Mouse (Mus musculus): ENCODE measurements around the gene Arsg.

Gene Arsg

DNA sequence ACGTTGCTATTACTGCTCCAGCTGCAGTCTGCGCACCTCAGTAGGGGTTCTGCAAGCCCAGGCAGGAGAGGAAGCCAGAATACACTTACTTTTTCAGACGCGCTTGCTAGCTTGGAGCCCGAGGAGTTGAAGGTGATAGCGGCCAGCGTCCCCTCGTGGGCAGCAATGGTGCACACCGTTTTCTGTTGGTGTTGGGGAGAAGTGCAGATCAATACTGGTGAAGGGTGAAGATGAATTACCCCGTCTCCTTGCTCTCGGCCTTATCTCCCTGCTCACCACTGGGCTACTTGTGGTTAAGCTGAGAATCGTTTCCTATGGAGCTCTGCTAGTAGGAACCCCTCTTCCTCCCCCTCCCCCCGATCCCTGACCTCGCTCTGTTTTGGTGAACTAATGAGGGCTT lies 110.8 kb downstream of the Arsg start:
- no peak for DNase-seq (ENCODE audit: low spot score in 2 of 2)

- peak; percentile 64 to 78 for DNase-seq (ENCODE audit: low spot score in 2 of 2)
Observed at GRCm38 (mm10) chr11:109584843-109585713, 111.9 kb downstream of the Arsg start.

DNA sequence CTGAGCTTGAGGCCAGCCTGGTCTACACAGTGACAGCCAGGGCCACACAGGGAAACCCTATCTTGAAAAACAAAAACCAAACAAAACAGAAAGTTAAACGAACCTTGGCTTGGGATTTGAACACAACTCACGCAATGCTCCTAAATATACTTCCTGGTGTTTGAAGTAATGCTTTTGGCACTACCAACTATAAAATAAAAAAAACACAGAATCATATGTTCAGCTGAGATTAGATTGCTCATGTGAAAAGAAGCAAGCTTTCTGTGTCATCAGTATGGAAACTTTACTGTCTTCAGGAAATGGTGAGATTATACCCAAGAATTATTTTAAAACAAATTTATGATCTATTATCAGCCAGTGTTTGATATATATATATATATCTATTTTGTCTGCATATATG lies 113.2 kb downstream of the Arsg start:
- DNase-seq (ENCODE audit: low spot score in 2 of 2): no peak

DNA sequence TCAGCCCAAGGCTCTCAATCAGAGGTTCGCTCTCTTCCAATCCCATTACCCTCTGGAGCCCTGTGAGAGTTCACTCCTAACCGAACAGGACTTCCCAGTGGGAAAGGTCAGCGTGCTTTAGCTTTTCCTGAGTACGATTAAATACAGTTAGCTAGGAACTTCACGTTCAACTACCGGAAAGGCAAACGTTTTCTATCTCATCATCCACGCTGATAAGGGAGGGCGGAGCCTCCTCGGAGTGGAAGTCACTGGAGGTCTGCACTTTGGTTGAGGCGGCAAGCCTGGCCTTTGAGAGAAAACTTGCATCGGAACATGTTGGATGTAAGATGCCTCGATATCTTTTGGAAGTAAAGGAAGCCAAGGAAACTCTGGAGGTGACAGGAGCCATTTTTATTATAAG lies 113.8 kb downstream of the Arsg start:
- no peak for DNase-seq (ENCODE audit: low spot score in 2 of 2)

DNA sequence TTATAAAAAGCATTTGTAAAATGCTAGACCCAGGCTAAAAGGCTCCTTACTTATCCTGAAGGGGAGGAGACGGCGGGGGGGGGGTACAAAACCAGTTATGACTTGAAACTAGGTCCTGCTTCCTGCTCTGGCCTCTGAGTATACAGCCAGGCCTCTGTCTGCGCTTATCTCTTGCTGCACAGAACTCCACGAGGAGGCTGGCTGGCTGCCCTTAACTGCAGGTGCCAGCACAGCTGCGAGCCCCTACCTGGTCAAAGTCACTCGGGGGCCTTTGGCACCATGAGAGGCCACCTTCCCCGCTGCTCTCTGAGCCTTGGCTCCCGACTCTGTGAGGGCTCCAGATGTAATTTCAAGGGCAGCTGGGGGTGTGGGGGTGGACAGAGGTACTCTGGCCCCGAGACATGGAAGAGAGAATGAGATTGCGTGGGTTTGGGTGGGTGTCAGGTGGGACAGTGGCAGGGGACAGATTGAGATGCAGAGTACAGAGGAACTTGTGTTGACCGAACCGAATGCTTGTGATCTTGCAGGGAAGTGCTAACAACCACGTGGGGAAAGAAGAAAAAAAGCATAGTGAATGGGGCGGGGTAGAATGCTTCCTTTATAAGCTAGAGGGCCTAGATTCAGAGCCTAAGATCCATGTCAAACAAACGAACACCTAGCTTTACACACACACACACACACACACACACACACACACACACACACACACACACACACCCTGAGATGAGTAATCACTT lies 114.6 kb downstream of the Arsg start:
- DNase-seq (ENCODE audit: low spot score in 2 of 2): no peak

- DNase-seq (ENCODE audit: low spot score in 2 of 2): no peak
Observed at GRCm38 (mm10) chr11:109590012-109590411, 116.8 kb downstream of the Arsg start.

- DNase-seq (ENCODE audit: low spot score in 2 of 2): no peak
Observed at GRCm38 (mm10) chr11:109591511-109591910, 118.3 kb downstream of the Arsg start.

- no peak for DNase-seq (ENCODE audit: low spot score in 2 of 2)
Observed at GRCm38 (mm10) chr11:109593200-109593981, 120.2 kb downstream of the Arsg start.

DNA sequence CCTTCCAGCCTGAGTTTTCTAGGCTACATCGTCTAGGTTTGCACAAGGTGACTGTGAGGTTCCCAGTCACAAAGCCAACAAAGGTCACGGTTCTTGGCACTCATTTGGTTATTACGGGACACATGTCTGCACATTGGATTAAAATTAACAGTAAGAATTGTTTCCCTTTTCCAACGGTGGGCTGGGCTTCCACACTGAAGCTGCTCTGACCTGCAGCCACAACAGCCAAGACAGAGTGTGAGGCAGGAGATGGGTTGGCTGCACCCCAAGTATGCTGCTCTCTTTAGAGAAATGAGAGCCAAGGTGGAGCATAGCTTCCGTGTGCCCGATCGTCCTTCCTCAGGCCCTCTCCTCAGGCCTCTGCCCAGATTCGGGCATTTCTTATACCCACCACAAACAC lies 121.6 kb downstream of the Arsg start:
- no peak for DNase-seq (ENCODE audit: low spot score in 2 of 2)

DNA sequence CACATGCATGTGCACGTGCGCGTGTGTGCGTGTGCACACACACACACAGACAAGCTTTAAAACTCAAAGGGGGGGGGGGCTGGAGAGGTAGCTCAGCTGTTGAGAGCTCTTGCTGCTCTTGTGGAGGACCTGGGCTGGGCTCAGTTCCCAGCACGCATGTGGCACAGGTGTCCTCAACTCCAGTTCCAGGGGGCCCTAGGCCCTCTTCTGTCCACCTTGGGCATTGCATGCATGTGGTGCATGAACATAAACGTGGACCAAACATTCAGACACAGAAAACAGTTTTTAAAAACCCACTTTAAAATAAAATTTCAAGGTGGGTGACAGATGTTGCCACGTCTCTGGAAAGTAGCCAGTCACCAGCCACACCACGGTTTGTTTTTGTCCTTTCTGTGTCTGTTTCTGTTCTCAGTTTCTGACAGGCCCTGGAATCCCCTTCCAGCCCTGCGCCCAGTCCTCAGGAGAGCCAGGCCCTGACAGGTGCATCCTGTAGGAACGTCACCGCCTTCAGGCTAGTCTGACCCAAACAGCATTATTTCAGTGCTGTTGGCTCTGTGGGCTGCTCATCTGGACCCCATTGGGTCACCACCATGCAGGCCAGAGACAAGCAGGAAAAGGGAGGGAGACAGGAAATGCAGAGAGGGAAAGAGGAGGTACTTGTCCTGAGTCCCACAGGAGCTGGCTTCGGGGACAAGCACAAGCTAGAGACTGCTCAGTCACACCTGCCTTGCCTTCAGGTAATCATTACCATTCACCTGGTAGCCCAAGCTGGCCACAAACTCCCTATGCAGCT lies 125.8 kb downstream of the Arsg start:
- no peak for DNase-seq (ENCODE audit: low spot score in 2 of 2)

GRCm38 (mm10) chr11:109607600-109607999 lies 134.4 kb downstream of the Arsg start:
- DNase-seq (ENCODE audit: low spot score in 2 of 2): no peak

DNA sequence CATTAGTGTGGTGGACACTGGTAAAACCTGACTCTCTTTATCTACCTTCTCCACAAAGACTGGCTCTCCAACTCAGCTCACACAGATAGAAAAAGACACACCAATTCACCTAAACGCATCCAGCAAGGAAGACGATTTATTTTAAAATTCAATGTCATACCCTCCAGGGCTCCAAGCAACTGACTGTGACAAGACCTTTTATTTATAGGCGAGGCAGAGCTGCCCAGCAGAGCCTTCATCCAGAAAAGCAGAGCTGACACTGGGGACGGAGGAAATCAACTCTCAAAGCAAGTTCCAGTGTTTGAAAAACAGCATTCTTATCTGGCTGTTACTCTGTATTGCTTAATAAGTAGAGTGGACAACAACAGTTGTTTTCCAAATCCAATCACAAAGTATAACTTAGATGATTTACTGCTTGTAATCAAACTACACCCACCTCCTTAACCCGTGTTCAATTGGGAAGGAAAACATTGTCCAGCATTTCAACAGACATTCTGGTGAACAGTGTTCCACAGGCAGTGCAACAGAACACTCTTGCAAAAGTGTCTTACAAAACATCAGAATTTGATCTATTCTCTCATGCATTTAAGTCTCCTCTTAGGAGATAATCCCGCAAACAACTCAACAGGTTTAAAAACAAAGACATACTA lies 135.9 kb downstream of the Arsg start:
- no peak for DNase-seq (ENCODE audit: low spot score in 2 of 2)

- peak in 1 of 2 experiments; percentile 29 for DNase-seq (ENCODE audit: low spot score in 2 of 2)
Observed at GRCm38 (mm10) chr11:109610046-109610794, 137.0 kb downstream of the Arsg start.

DNA sequence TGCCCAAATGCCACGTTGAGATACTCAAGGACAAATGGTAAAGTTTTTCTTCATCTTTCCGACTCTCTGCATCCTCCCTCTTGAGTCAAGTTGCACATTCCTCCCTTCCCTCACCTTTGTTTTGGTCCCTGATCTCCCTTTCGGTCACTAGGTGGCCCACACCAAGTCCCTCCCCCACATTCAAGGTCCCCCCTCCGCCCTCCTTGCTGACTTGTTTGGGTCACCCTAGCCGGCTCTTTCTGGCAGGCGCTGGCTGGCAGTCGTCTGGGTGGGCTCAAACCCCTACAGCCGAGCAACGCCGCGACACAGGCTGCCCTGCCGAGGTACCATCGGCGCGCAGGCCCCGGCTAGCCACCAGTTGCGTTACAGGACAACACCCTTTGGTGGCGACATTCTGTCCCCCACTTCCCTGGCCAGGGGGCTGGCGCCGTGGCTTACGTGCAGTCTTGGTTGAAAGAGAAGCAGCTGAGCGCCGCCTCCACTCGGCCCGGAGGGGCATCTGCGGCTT lies 137.7 kb downstream of the Arsg start:
- no peak for DNase-seq (ENCODE audit: low spot score in 2 of 2)

- DNase-seq (ENCODE audit: low spot score in 2 of 2): peak; percentile 97 to 98
Observed at GRCm38 (mm10) chr11:109611303-109612149, 138.4 kb downstream of the Arsg start, which contains the start of gene Wipi1. Wipi1 (minus strand) TSS chr11:109611967.

DNA sequence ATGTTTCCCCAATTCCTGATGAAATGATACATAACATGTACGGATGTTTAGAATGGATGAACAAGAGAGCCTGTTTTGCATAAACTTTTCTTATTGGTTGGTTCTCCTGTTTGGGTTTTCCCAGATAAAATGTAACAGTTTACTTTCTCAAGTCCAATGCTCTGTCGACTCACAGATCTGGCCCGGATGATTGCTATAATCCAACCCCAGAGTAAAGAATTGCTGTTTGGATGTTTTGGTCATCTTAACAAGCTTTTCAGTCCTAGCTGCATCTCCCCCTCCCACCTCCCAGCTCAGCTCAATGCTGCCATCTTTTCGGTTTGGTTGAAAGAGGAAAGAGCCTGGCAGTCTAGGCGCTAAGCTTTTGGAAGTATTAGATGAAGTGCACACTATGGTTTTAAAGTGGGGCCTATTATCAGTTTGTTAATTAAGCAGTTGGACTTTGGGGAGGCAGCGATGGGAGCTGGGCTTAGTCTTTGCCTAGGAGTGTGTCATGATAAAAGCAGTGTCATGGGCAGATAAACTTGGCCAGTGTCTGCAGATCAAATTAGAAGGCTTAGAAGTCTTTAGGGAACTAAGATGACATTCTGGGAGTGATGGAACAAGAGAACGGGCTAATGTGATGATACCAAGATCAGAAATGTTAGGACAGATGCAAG lies 139.8 kb downstream of the Arsg start:
- no peak for DNase-seq (ENCODE audit: low spot score in 2 of 2)

GRCm38 (mm10) chr11:109615286-109615685 lies 142.1 kb downstream of the Arsg start:
- DNase-seq (ENCODE audit: low spot score in 2 of 2): no peak

DNA sequence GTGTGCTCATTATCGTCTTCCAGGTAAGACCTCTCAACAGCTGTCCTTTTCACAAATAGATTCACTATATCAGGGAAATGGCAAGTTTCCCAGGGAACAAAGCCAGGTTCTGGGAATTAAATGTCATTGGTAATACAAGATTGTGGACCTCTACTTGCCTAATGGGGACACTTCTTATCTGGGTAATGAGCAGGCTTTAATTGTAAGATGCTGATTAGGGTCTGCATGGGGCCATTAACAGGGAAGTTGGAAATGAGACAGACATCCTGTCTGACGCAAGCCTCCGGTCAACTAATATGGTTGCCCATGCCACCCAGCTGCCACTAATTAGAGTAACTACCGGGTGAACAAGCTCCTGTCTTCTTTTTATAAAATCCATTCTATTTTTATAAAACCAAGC lies 143.2 kb downstream of the Arsg start:
- no peak for DNase-seq (ENCODE audit: low spot score in 2 of 2)

All from frontal cortex, postnatal 10 days (tissue).